Mouse (Mus musculus) midbrain, embryonic 15.5 days (tissue): ENCODE measurements at regions not wholly inside any gene's neighbourhood (a gene's known extent, or its start where the extent isn't known, plus 50 kb on each side); places are given as distances from the start of the nearest gene placed in this dataset.

Source experiments
- ATAC-seq: fragments of 200-750 bp; cut with Nextera tagmentation; replicated peaks from 2 replicates; pipeline ENCODE4 v1.8.0; 2017; ENCODE audit warnings: moderate TSS enrichment
- H3K27ac ChIP-seq: fragments of 300-500 bp; sonication (generic); 2 replicates; pipeline ENCODE4 v1.5.1; 2015; ENCODE audit warnings: mild to moderate bottlenecking, inconsistent platforms
- H3K27me3 ChIP-seq: fragments of 300-500 bp; sonication (generic); replicated peaks from 2 replicates; pipeline ENCODE4 v1.6.1; 2015; ENCODE audit warnings: inconsistent platforms
- H3K36me3 ChIP-seq: fragments of 300-500 bp; sonication (generic); replicated peaks from 2 replicates; pipeline ENCODE4 v1.6.1; 2015; ENCODE audit warnings: inconsistent platforms
- H3K4me1 ChIP-seq: fragments of 300-500 bp; sonication (generic); 2 replicates; pipeline ENCODE4 v1.6.1; 2015; ENCODE audit warnings: inconsistent platforms
- H3K4me2 ChIP-seq: fragments of 300-500 bp; sonication (generic); 2 replicates; pipeline ENCODE4 v1.6.1; 2015; ENCODE audit warnings: inconsistent platforms, mild to moderate bottlenecking, moderate library complexity
- H3K4me3 ChIP-seq: fragments of 300-500 bp; sonication (generic); 2 replicates; pipeline ENCODE4 v1.5.1; 2015; ENCODE audit warnings: mild to moderate bottlenecking, inconsistent platforms
- H3K9ac ChIP-seq: fragments of 300-500 bp; sonication (generic); 2 replicates; pipeline ENCODE4 v1.6.1; 2015; ENCODE audit warnings: mild to moderate bottlenecking, inconsistent platforms
- H3K9me3 ChIP-seq: fragments of 300-500 bp; sonication (generic); 2 replicates; pipeline ENCODE4 v1.6.1; 2016; ENCODE audit warnings: inconsistent platforms
- WGBS: fragments of 180-500 bp; shearing (Covaris S2); methylation state at CpG from one replicate; pipeline ENCODE4 v1.1.7; 2015; ENCODE audit warnings: mixed read lengths; 5-methylcytosine and 5-hydroxymethylcytosine counted together

- WGBS: 94% methylated on average over 1 of the region's 1 CpGs
- no peak overlapping the region for H3K9ac ChIP-seq
- no peaks in the 10 kb centered on the region for H3K9me3 ChIP-seq
- no peak overlapping the region for H3K27ac ChIP-seq
- no peak overlapping the region for H3K4me2 ChIP-seq
- no peak for ATAC-seq
- no peak overlapping the region for H3K4me3 ChIP-seq
- H3K27me3 ChIP-seq: no peaks in the 10 kb centered on the region
- no peaks in the 10 kb centered on the region for H3K36me3 ChIP-seq
- H3K4me1 ChIP-seq: no peaks in the 10 kb centered on the region
Measured at GRCm38 (mm10) chr12:7918385-7918784, 59.1 kb upstream of the Apob start.

GRCm38 (mm10) chr12:7918967-7919708, 58.3 kb upstream of the Apob start:
- Histone ChIP-seq H3K4me1 (no peaks in the 10 kb centered on the region), H3K27me3 (no peaks in the 10 kb centered on the region)
- no peak for ATAC-seq

GRCm38 (mm10) chr12:7919709-7920324, 57.6 kb upstream of the Apob start:
- no peaks in the 10 kb centered on the region for H3K27me3 ChIP-seq
- H3K36me3 ChIP-seq: no peaks in the 10 kb centered on the region
- ATAC-seq: no peak
- no peak overlapping the region for H3K4me3 ChIP-seq
- H3K9me3 ChIP-seq: no peaks in the 10 kb centered on the region
- WGBS: 77% methylated on average over 2 of the region's 2 CpGs
- H3K9ac ChIP-seq: no peak overlapping the region
- H3K4me1 ChIP-seq: no peaks in the 10 kb centered on the region
- H3K4me2 ChIP-seq: no peak overlapping the region
- H3K27ac ChIP-seq: no peak overlapping the region

More at GRCm38 (mm10) chr12:7918967-7919708, 58.3 kb upstream of the Apob start:
- H3K9me3 ChIP-seq: no peaks in the 10 kb centered on the region
- H3K9ac ChIP-seq: no peak overlapping the region
- no peaks in the 10 kb centered on the region for H3K36me3 ChIP-seq
- 88% methylated on average over 4 of the region's 4 CpGs for WGBS
- H3K4me2 ChIP-seq: no peak overlapping the region
- H3K4me3 ChIP-seq: no peak overlapping the region
- H3K27ac ChIP-seq: no peak overlapping the region

- Histone ChIP-seq H3K9ac (no peak overlapping the region), H3K27me3 (no peaks in the 10 kb centered on the region), H3K4me2 (no peak overlapping the region), H3K4me1 (no peaks in the 10 kb centered on the region), H3K36me3 (no peaks in the 10 kb centered on the region), H3K9me3 (no peaks in the 10 kb centered on the region), H3K4me3 (no peak overlapping the region), H3K27ac (no peak overlapping the region)
- no peak for ATAC-seq
- WGBS: 82% methylated on average over 1 of the region's 1 CpGs
Measured at GRCm38 (mm10) chr12:7920888-7921287, 56.6 kb upstream of the Apob start.
